Mouse (Mus musculus) splenic B cell, adult 2 months (primary cell): Measurements from ENCODE around the gene Gm5728.
"Not testable (repeated sequence)": the region's sequence is repeated elsewhere in the genome, so short reads cannot be mapped to it uniquely, and the experiment has no call there.

ENCODE experiments used
- DNase-seq: peaks from one replicate; pipeline ENCODE4 v3.0.0-alpha.2; 2011; ENCODE audit warnings: low read depth, low spot score
- H3K27me3 ChIP-seq: 2 replicates; pipeline ENCODE4 v1.6.1; 2012; ENCODE audit warnings: mild to moderate bottlenecking, low read length, moderate library complexity, mixed read lengths; ENCODE audit not compliant: control insufficient read depth, poor library complexity, insufficient read depth, severe bottlenecking
- H3K36me3 ChIP-seq: 2 replicates; pipeline ENCODE4 v1.6.1; 2012; ENCODE audit warnings: mild to moderate bottlenecking, low read length, moderate library complexity, mixed read lengths; ENCODE audit not compliant: control insufficient read depth, poor library complexity, insufficient read depth, severe bottlenecking

Gene Gm5728

DNA sequence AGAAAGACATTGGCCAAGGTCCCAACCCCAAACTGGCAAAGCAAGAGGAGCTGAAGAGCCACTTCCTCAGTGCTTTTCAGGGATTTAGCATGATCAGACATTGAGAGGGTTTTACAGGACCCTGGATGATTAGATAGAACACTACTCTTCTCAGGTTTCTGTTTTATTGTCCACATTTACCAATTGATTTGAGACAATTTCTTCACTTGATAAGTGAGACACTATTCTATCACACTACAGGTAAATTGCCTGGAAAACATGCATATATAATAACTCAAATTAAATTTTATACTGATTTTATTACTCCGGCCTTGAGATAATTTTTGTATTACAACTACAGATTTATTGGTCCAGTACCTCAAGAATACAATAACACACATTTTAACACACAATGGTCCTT is at the start of gene Gm5728:
Gene Gm5728, minus strand, starts transcription at position 101 of the 400 bp plus-strand sequence.
- H3K36me3 ChIP-seq, H3K27me3 ChIP-seq, DNase-seq: not testable (repeated sequence)

DNA sequence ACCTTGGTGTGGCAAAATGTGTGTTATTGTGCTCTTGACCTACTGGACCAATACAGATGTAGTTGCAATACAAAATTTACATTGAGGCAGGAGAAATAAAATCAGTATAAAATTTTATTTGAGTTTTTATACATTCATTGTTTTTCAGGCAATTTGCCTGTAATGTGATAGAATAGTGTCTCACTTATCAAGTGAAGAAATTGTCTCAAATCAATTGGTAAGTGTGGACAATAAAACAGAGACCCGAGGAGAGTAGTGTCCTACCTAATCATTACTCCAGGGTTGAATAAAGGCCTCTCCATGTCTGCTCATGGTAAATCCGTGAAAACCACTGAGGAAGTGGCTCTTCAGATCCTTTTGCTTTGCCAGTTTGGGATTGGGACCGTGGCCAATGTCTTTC is 42.4 kb upstream of the Gm5728 start, which contains the start of gene Vmn1r100:
Gene Vmn1r100, plus strand, starts transcription at position 301 of the 400 bp plus-strand sequence.
- H3K36me3 ChIP-seq, DNase-seq, H3K27me3 ChIP-seq: not testable (repeated sequence)

DNA sequence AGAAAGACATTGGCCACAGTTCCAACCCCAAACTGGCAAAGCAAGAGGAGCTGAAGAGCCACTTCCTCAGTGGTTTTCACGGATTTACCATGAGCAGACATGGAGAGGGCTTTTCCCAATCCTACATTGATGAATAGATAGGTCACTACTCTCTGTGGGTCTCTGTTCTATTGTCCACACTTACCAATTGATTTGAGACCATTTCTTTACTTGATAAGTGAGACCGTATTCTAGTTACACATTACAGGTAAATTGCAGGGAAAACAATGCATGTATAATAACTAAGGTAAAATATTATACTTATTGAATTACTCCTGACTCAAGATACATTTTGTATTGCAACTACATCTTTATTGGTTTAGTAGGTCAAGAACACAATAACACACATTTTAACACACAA is 41.2 kb downstream of the Gm5728 start, which contains the start of gene Gm4133:
Gene Gm4133, minus strand, starts transcription at position 101 of the 400 bp plus-strand sequence.
- DNase-seq, H3K36me3 ChIP-seq, H3K27me3 ChIP-seq: not testable (repeated sequence)
